Mouse (Mus musculus) v-Abl transformed pro-B cells (cell line): ENCODE data around the gene Slc44a1.

Experiments
- in situ Hi-C, 2 experiments: fragments of 400-800 bp; cut with MboI; formaldehyde crosslinking; loops; one replicate each; pipeline ENCODE4 v1.15.1; 2025; ENCODE audit not compliant: unreplicated experiment in 2 of 2

Gene Slc44a1

DNA sequence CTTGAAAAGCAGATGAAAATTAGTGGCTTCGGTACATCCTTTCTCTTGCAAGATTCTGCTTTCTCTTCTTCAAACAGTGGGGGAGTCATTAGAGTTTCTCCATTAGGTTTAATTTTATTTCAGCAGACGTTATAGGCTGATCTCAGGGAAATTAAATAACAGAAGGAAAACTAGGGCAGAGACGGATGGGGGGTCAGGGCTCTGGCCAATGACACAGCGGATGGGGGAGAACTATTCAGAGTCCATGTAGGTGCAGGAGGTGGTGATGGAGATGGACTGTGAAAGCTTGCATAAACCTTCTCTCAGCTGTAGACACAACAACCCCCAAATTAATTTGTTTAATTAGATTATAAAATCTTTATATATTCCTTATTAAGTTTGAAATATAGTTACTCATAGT, 20.8 kb downstream of the Slc44a1 start:
- in situ Hi-C loops = no loop called here

DNA sequence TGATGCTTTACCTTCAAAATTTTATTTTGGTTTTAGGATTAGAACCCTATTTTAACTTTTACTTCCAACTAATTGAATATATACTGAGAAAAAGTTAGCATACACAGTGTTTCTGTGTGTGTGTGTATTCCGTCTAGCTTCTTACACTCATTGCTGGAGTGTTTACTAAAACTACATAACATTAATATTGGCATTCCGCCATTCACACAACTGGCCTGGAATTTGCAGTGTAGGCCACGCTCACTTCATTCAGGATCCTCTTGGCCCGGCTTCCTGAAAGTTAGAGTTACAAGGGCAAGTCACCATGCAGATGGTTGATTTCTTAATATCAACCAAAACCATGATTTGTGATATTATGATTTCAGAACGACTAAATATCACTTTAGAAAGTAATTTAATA, 21.9 kb downstream of the Slc44a1 start:
- in situ Hi-C loops = no loop called here

DNA sequence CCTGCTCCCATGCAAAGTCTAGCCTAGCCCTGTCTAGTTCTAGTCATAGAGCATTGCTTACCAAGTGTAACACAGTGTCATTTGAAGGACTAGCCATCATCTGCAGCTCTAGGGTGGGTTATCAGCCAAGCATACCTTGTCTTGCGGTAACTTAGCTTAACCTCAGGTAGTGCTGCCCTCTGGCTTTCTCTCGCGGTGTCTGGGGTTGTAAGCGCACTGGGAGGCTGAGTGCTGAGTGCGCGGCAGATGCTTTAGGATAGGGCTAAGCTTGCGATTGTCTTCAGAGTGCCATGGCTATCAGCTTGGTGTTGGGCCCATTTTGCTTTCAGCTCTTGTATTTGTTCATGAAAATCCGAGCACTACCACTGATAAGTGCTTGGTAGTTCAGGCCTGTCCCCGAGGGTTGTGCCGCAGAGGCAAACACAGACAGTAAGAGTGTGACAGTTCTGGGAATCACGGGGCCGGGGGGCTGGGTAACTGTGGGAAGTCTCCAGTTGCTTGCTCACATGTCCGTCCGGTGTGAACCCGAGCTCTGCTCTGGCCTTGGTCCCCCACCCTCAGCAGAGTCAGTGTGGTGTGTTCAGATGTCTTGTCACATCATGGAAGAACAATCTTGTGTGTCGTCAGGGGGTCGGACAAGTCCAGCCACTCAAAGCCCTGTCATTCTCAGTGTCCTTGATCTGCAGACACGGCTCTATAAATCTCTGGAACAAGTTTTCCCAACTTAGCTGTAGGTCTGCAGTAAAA, 22.5 kb downstream of the Slc44a1 start:
- in situ Hi-C loops = no loop called here

DNA sequence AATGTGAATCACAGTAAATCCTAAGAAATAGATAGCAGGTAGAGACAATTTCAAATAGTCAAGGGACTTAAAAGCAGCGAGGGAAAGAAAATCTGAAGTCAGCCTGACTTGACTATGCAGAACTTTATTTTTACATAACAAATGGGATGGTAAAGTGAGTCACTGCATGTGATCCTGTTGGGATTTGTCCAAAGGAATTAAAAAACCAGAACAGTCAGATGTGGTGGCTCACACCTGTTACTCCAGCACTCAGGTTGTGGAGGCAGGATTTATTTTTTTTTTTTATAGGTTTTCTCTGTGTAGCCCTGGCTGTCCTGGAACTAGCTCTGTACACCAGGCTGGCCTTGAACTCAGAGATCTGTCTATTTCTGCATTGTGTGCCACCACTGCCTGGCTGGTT, 25.7 kb downstream of the Slc44a1 start:
- in situ Hi-C loops = no loop called here

DNA sequence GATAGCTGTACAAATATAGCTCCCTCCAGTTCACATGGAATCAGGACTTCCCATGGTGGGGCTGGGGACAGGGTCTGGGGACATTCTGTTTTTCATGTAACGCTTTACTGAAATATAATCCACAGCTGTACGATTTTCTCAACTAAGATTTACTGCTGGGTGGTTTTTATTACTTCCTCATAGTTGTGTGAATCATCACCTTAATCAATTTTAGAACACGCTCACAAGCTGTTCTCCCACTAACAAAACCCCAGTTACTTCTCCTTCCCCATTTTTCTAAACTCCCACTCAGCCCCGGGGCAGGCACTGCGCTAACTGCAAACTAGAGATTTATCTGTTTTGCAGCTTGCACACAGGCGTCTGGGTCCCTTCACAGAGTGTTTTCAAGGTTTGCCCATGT, 28.8 kb downstream of the Slc44a1 start:
- in situ Hi-C loops = no loop called here

DNA sequence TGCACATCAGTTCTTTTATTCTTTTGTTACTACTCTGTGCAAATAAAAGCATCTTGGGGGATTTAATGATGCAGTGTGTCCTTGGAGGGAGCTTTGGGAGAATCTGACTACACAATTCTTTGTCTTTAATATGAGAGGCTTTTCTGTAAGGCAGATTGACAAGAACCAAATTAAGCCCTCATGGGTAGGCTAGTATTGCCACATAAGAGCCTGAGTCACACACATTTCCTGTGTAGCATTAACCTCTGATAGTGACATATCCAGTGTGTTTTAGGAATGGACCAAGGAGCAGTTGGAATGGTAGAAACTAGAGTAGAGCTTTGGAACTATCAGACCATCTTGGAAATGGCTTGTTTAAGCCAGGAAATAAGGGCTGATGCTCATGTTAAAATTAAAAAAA, 33.9 kb downstream of the Slc44a1 start:
- in situ Hi-C loops = no loop called here

DNA sequence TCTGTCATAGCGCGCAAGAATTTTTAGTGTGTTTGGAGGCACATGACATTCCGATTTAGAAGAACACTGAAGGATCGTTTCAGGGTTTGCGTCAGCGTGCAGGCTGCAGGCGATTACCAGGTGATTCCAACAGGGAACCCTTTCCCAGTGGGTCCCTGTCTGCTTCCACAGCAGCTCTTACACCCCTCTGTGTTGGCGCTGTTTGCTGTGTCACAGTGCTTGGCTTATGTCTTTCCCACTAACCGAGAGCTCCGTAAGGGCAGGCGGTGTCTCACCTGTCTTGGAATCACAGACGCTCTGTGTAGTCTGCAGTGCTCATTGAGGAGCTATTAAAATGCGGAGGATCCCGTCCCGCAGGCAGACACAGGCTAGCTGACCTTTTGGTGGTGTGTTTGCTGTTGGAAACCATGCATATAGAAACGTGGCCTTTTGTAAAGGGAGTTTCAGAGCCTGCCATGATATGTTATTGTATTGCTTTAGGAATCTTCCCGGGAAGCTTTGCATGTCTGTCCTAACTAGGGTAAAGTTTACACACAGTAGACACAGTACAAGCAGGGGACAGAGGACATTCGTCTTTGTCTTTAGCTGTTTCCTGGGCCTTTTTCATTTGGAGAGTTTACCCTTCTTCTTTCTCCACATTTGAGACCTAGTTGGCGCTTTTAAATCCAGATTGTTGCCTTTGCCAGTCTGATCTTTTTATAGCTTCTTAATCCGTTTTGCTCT, 35.2 kb downstream of the Slc44a1 start:
- in situ Hi-C loops = no loop called here

DNA sequence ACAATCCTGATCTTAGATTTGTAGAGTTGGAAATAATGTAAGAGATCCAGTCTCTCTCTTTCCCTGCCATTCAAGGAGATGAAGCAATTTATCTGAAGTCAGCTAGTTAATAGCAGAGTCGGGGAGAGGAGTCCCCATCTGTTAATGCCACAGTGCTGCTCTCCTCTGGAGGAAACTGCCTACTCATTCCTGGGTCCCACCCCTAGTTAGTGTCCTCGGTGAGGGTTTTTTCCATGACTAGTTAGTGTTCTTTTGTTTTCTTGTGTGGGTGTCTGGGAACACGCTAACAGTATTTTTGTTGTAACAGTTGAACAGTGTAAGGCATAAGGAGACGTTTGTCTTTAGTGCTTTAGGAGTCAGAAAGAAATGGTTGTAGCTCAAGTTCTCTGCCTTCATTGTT, 38.4 kb downstream of the Slc44a1 start:
- in situ Hi-C loops = no loop called here

DNA sequence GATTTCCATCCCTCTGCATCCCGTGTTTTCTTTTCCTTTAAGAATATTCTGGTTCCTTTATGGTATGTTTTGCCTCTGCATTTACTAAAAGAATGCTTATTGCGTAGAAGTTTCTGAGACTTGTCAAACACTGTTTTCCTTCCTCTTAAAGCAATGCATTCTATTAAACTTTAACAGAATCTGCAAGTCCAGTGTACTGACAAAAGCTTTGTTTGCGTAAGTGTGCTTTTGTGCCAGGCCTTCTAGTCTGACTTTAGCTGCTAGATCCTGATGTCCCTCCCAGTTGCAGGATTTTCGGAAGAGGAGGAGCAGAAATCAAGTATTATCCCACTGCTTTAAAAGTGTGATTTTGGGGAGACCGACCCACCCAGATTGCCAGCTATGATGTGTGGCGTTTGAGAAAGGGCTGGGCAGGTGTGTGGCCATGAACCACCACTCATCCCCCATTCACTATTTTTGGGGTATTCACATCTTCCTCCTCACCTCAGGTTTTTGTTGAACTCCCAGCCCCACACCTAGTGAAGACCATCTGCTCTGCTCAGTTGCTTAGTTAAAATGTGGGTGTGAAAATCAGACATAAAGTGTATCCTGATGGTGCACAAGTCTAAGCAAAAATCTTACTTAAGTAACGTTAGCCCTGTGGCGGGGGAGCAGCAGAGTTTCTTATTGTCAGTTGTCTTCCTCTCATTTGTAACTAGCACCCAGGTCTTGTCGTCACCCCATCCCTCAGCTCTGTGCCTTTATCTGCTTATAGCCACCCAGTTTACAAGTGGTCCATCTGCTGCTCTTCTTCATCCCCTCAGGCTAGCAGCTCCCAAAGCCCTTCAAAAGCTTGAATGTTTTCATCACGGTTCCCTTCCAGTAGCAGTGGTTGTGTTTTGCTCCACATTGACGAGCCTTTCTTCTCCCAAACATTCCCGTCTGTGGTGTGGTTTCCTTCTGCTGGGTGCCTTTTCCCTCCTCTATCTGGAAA, 47.3 kb downstream of the Slc44a1 start:
- in situ Hi-C loops = no loop called here

DNA sequence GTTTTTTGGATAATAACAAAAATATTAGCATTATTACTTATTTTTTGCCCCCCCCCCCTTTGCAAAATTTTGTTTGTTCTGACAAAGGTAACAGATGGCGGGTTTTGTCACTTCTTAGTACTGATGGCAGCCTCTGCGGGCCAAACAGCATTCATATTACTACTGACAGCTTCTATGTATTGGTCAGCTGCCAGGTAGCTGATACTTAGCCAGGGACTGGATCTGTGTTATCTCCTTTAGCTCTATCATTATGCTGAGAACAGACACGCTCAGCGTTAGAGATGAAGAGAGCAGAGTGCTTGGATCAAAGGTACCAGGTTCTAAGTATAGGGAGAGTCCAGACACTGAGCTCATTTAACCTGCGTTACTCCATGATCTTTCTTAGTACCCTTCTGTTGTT, 48.6 kb downstream of the Slc44a1 start:
- in situ Hi-C loops = no loop called here

DNA sequence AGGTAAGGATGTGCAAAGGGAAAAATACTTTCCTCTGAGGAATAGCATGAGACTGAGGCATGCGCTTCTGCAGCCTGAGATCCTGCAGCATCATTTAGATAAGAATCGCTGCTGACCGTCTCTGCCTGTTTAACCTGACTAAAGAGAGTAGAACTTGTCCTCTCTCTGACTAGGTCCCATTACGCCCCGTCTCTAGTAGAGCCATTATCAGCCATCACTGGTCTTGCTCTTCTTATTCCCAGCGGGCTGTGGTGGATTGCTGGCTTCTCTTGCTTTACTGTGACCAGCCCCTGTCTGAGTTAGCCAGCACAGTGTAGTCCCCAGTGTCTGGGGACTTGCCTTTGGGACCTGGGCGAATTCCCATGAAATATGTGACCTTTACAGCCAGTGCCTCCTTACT, 50.2 kb downstream of the Slc44a1 start:
- in situ Hi-C loops = no loop called here

DNA sequence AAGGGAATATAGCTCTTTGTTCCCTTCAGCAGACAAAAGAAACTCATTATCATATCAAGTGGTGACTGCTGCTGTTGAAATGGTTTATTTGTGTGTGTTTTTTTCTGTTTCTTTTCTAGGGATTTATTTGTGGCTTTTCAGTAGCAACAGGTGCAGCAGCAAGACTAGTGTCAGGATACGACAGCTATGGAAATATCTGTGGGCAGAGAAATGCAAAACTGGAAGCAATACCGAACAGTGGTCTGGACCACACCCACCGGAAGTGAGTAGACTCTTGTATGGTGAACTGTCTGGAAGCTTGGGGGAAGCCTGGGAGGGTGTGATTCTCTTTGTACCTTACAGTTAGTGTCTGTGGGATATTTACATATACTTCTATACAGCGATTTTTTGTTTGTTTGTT, 51.1 kb downstream of the Slc44a1 start:
- in situ Hi-C loops = no loop called here

DNA sequence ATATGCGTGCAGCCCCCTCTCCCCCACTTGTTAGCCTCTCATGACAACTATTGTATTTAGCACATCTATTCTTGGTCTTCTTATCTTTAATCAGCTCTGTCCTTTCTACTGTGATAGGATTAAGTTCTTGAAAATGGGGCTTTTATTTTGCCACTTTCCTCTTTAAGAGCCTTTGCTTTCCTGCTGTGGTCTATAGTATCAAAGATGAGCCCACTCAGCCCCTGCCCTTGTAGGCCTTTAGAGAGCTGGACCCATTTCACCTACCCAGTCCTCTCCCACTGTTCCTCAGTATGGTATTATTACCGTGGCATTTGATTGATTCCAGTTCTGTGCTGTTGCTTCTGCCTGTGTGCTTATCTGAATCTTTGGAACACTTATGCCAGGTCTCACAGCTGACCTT, 55.4 kb downstream of the Slc44a1 start:
- in situ Hi-C loops = no loop called here

DNA sequence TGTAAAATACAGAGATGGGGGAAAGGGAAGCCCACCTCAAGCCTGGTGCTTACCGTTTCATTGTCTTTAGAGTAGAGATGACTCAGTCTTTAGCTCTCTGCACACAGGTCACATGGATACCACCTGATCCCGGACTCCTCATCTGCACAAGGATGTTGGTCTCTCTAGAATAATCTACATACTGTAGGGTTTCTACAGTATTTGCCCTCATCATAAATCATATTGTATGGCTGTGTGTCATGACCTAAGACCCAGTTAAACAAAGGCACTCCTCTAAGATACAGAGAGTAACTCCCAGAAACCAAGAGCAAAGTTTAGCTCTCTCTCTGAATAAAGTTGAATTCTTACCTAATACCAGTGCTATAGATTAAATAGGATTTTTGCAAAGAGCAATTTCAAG, 62.6 kb downstream of the Slc44a1 start:
- in situ Hi-C loops = no loop called here

DNA sequence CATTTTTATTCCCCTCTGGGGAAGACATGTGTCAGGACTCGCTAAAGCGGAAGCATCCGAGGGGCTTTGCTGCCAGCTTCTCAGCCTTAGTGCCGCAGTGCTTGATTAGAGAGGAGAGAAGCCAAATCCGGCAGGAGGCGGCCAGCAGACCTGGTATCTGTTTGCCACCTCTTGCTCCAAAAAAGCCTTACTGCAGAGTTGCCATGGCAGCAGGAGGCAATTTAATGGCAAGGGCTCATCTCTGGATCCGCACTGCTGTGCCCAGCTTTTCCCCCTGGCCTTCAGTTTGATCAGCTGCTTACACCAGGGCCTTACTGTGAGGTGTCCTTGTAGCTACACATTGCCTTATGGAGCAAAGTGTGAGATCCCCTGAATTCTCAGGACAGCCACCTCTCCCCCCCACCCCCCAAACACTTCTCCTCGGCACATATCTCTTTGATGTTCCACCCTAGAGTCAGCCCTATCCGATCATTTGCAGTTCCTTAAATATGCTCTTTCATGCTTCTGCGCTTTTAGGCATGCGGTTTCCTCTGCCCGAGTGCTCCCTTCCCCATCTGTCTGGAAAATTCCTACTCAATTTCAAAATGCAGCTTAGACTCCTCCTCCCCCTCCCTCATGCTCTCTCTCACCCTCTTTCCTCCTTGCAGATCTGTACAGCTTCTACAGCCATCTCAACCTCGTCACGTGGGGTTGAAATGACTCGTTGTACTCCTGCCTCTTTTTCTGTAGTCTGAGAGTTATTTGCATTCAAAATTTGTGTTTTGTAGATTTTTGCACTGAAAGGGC, 72.1 kb downstream of the Slc44a1 start:
- in situ Hi-C loops = loop anchor here in 1 of 2 experiments (5.0 kb wide), 1 partner anchor 70 kb away; the partner anchor contains the start of gene Slc44a1

DNA sequence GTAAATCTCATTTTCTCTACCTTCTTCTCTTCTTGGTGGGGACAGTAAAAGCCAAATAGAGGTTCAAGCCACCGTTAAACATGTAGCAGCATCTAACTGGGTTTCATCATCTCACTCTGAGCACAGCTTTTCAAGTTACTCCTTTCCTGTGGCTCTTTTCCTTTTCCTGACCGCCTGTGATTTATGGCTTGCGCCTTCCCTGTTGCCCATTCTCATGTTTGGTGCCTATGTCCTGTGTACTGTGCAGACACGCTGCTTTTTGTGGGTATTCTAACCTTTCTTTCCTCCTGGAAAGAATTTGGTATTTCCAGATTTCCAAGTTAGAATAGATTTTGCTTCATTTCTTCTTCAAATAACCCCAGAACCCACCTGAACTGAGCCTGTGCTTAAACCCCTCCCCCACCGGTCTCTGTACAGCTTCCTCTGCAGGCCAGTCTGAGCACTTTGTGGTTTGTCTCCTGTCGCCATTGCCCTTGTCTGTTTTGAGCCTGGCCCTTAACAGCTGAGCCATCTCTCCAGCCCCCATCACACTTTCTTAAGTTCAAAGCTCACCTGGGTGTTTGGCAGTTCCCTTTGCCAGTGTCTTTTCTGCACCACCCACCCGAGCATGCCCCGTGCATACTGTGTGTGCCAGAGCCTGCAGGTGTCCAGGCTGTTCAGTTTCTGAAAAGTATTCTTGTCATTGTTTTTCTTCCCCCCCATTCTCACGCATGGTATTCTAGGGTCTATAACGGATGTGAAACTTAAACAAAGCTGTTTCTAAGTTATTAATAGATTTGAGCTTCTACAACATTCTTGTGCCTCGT, 73.3 kb downstream of the Slc44a1 start:
- in situ Hi-C loops = loop anchor here in 1 of 2 experiments (5.0 kb wide), 1 partner anchor 71 kb away; the partner anchor contains the start of gene Slc44a1

DNA sequence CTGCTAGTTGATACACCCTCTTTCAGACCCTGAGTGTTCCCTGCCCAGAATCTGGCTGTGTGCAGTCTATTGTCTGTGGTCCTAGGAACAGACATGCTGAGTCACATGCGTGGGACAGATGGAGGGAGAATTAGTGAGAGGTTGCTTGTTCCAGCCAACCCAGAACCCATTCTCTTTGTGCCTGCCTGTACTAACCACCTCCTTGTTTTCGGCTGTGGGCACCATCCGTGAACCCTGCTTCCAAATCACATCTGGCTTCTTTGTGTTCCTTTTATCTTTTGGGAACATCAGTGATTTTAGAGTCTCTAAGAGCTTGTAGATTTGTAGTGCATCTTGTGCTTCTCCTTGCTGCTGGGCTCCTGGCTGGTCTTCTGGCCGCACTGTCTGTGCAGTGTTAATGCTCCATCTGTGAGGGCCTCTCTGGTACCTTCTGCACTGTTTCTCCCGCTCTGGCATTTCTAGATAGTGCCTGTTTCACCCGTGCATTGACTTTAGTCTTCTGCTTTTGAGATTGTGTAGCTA, 75.9 kb downstream of the Slc44a1 start:
- in situ Hi-C loops = no loop called here

DNA sequence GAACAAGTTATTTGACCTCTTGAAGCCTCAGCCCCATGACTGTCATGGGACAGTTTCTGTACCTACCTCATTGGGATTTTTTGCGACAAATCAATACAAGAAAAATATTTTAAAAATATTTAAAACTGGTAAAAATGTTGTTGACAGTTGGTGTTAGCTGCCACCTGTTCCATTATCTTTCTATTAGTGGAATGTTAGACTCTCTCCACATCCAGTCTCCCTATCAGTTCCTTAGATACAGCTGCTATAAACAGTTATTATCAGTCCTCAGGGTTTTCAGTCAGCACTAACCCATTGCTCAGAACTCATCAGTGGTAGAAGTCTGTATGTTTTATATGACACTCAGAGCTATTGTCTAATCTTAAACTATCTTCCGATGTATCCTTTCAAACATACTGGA, 79.2 kb downstream of the Slc44a1 start:
- in situ Hi-C loops = no loop called here

DNA sequence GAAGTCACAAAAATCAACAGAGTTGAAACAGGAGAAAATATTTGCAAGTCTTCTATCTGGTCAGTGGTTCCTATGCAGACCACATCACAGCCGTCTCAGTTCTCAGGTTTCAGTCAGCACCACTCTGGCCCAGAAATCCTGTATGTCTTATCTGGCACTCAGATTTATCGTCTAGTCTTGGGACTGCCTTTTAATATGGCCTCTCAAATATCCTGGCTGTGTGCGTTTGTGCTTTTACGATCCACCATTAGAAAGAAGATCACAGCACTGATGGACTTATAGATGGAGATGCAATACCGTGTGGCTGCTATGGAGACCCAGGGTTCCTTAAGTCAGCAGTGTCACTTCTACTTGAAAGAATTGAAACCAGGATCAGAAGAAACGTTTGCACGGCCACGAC, 80.8 kb downstream of the Slc44a1 start:
- in situ Hi-C loops = no loop called here
